Mouse (Mus musculus) ES-Bruce4 (cell line): Measurements from ENCODE around the gene Nisch. TPM values are rescaled to one million over a fixed set of nuclear protein-coding genes. Genes with fewer than 3 reads are reported as not detected.

Experiments used
- H3K27ac ChIP-seq: 2 replicates; pipeline ENCODE4 v1.5.1; 2012; ENCODE audit warnings: low read length, inconsistent platforms; ENCODE audit not compliant: insufficient read depth
- H3K27me3 ChIP-seq: 2 replicates; pipeline ENCODE4 v1.6.1; 2012; ENCODE audit warnings: mild to moderate bottlenecking, low read length, inconsistent platforms; ENCODE audit not compliant: control insufficient read depth, poor library complexity, insufficient read depth, severe bottlenecking
- H3K36me3 ChIP-seq: 2 replicates; pipeline ENCODE4 v1.6.1; 2012; ENCODE audit warnings: inconsistent platforms, mild to moderate bottlenecking, low read length, moderate library complexity; ENCODE audit not compliant: control insufficient read depth, poor library complexity, insufficient read depth, severe bottlenecking
- H3K4me1 ChIP-seq: one replicate; pipeline ENCODE4 v1.8.1; 2011; ENCODE audit warnings: low read length; ENCODE audit not compliant: control insufficient read depth, insufficient read depth
- H3K4me3 ChIP-seq: 2 replicates; pipeline ENCODE4 v1.5.1; 2011; ENCODE audit warnings: low read depth, mild to moderate bottlenecking, low read length
- H3K9ac ChIP-seq: 2 replicates; pipeline ENCODE4 v1.6.1; 2012; ENCODE audit warnings: low read depth, mild to moderate bottlenecking, inconsistent platforms; ENCODE audit not compliant: poor library complexity, severe bottlenecking
- H3K9me3 ChIP-seq: replicated peaks from 2 replicates; pipeline ENCODE4 v1.6.1; 2012; ENCODE audit warnings: mild to moderate bottlenecking, low read length, inconsistent platforms; ENCODE audit not compliant: control insufficient read depth, poor library complexity, insufficient read depth, severe bottlenecking
- CTCF ChIP-seq: IDR thresholded peaks from one replicate; pipeline ENCODE4 v1.8.1; 2011; ENCODE audit warnings: low read depth, low read length
- EP300 ChIP-seq: IDR thresholded peaks from 2 replicates; pipeline ENCODE4 v1.6.1; 2011; ENCODE audit warnings: low read depth, low read length; ENCODE audit not compliant: insufficient read depth
- POLR2A ChIP-seq: IDR thresholded peaks from one replicate; pipeline ENCODE4 v1.8.1; 2011; ENCODE audit warnings: low read length; ENCODE audit not compliant: insufficient read depth
- polyA plus RNA-seq: library from polyadenylated mRNA; stranded (reverse); fragments of >200 nt; gene quantifications from 2 replicates; pipeline ENCODE4 v1.2.4, GENCODE M21; 2011; ENCODE audit warnings: low read depth; ENCODE audit not compliant: missing spikeins, insufficient read depth, insufficient read length

The Nisch gene
- polyA plus RNA-seq, 1 experiment: 335 TPM

DNA sequence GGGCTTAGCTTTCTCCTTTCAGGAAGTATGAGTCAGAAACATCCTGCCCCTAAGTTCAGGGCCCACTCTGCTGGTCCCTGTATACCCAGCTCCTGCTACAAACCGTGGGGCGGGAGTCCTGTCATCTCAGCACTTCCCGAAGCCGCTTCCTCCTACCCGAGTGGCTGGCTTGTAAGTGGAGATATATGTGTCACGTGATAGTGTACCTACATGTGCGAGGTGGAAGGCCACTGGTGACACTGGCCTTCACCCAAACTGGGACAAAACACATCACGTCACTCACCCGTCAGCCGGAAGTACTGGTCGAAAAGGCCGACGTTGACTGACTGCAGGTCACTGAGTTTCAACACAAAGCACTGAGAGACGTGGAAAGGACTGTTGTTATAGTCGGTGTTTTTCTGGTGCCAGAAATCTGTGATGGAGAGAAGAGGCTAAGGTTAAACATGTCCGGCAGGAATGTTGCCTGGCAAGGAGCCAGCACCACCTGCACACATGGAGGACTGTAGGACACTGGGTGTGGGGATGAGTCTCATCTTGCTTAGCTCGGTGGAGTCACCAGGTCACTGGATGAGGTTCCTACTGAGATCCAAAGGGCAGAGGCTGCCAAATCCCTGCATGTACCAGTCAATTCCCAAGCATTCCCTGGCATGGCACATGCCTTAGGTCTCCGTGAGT, 43.8 kb downstream of the Nisch start:
- H3K4me1 ChIP-seq: no peaks in the 10 kb centered on the region
- no peaks in the 10 kb centered on the region for H3K9me3 ChIP-seq
- no peaks in the 10 kb centered on the region for H3K27me3 ChIP-seq
- no peak overlapping the region for H3K9ac ChIP-seq
- no peak overlapping the region for H3K27ac ChIP-seq
- no peak overlapping the region for H3K4me3 ChIP-seq
- TF ChIP-seq CTCF: no peak
- TF ChIP-seq EP300: no peak
- no peak for TF ChIP-seq POLR2A
- peaks cover 27% of the 10 kb centered on the region for H3K36me3 ChIP-seq

DNA sequence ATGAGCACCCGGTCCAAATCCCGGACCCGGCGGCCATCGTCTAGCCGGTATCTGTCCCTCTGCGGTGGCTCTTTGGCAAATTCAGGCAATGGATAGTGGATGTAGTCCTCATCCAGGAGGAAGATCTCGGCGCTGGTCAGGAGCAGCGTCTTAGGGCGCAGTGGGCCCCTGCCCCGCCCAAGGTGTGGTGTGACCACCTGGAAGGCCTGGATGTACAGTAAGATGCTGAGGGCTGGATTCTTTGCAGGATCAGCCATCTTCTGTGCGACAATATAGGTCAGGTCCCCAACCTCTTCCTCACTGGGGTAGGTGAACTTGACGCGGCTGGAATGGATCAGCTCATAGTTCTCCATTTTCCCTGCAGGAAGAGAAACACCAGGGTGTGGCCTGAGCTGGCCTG, 44.9 kb downstream of the Nisch start:
- no peak for TF ChIP-seq EP300
- TF ChIP-seq CTCF: no peak
- TF ChIP-seq POLR2A: no peak
- Histone ChIP-seq H3K4me1 (no peaks in the 10 kb centered on the region), H3K9me3 (no peaks in the 10 kb centered on the region), H3K4me3 (no peak overlapping the region), H3K27ac (no peak overlapping the region), H3K27me3 (no peaks in the 10 kb centered on the region), H3K9ac (no peak overlapping the region), H3K36me3 (peaks cover 27% of the 10 kb centered on the region)

- Histone ChIP-seq H3K27ac (no peak overlapping the region), H3K4me1 (no peaks in the 10 kb centered on the region), H3K4me3 (no peak overlapping the region), H3K36me3 (peaks cover 27% of the 10 kb centered on the region), H3K27me3 (no peaks in the 10 kb centered on the region), H3K9ac (no peak overlapping the region), H3K9me3 (no peaks in the 10 kb centered on the region)
- TF ChIP-seq EP300 (no peak), POLR2A (no peak), CTCF (no peak)
Measured at GRCm38 (mm10) chr14:31171386-31171785, 45.4 kb downstream of the Nisch start.

GRCm38 (mm10) chr14:31170963-31171362, 45.8 kb downstream of the Nisch start:
- Histone ChIP-seq H3K9me3 (no peaks in the 10 kb centered on the region), H3K36me3 (peaks cover 27% of the 10 kb centered on the region), H3K27ac (no peak overlapping the region), H3K4me1 (no peaks in the 10 kb centered on the region), H3K4me3 (no peak overlapping the region), H3K9ac (no peak overlapping the region), H3K27me3 (no peaks in the 10 kb centered on the region)
- TF ChIP-seq POLR2A (no peak), EP300 (no peak), CTCF (no peak)

DNA sequence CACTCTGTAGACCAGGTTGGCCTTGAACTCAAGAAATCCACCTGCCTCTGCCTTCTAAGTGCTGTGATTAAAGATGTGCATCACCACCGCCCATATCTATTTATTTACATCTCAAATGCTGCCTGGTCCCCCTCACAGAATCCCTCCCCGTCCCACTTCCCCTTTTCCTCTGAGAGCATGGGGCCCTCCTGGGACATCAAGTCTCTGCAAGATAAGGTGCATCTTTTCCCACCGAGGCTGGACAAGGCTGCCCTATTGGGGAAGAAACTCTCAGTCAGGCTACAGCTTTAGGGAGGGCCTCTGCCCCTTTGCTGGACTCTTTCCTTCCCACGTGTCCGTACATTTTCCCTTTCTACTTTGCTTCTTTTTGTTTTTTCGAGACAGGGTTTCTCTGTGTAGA, 47.2 kb downstream of the Nisch start:
- H3K4me3 ChIP-seq: no peak overlapping the region
- TF ChIP-seq CTCF: no peak
- no peak for TF ChIP-seq POLR2A
- TF ChIP-seq EP300: no peak
- no peaks in the 10 kb centered on the region for H3K9me3 ChIP-seq
- H3K9ac ChIP-seq: no peak overlapping the region
- H3K4me1 ChIP-seq: no peaks in the 10 kb centered on the region
- no peak overlapping the region for H3K27ac ChIP-seq
- peaks cover 24% of the 10 kb centered on the region for H3K36me3 ChIP-seq
- H3K27me3 ChIP-seq: no peaks in the 10 kb centered on the region

GRCm38 (mm10) chr14:31168425-31168824, 48.3 kb downstream of the Nisch start, which contains the start of gene Stab1:
Gene Stab1, minus strand, starts transcription at chr14:31168641.
- no peak within 1 kb of the TSS for H3K9ac ChIP-seq

More at GRCm38 (mm10) chr14:31168425-31168824, 48.3 kb downstream of the Nisch start, which contains the start of gene Stab1:
- Histone ChIP-seq H3K27ac (no peak within 1 kb of the TSS), H3K36me3 (peaks cover 24% of the 10 kb centered on the region), H3K9me3 (no peaks in the 10 kb centered on the region), H3K4me3 (no peak within 1 kb of the TSS), H3K27me3 (no peaks in the 10 kb centered on the region), H3K4me1 (no peaks in the 10 kb centered on the region)
- TF ChIP-seq POLR2A: no peak
- no peak for TF ChIP-seq CTCF
- TF ChIP-seq EP300: no peak
